Mouse (Mus musculus): ENCODE data around the gene Wwtr1. TPM values are rescaled to one million over a fixed set of nuclear protein-coding genes. Genes with fewer than 3 reads are reported as not detected.

The Wwtr1 gene
- 58.7 and 79.6 TPM in 2 replicates for polyA plus RNA-seq (2012; rRNA removed; ENCODE audit: low replicate concordance)

GRCm38 (mm10) chr3:57575660-57576055, at the start of gene Wwtr1:
Gene Wwtr1 (minus strand): TSS chr3:57575910.

GRCm38 (mm10) chr3:57425089-57425730, 150.5 kb downstream of the Wwtr1 start, which contains the start of gene Tm4sf4:
Gene Tm4sf4 (plus strand): TSS chr3:57425314.

Other genes starting within 250 kb of the Wwtr1 start
- 0.10 TPM in 1 of 2 replicates, not detected in the other for gene Tm4sf4, start 150.6 kb downstream of the Wwtr1 start, polyA plus RNA-seq (2012; rRNA removed; ENCODE audit: low replicate concordance)
- gene Commd2, start 75.8 kb upstream of the Wwtr1 start, polyA plus RNA-seq (2012; rRNA removed; ENCODE audit: low replicate concordance), result 24.9 and 33.4 TPM in 2 replicates
- gene Ankub1, start 116.9 kb upstream of the Wwtr1 start, polyA plus RNA-seq (2012; rRNA removed; ENCODE audit: low replicate concordance), result not detected in 2 replicates
- 61.0 and 99.0 TPM in 2 replicates for gene Rnf13, start 160.2 kb upstream of the Wwtr1 start, polyA plus RNA-seq (2012; rRNA removed; ENCODE audit: low replicate concordance)